Mouse (Mus musculus): Measurements from ENCODE around the gene Rsph3a. TPM values are rescaled to one million over a fixed set of nuclear protein-coding genes. Genes with fewer than 3 reads are reported as not detected.
"Not testable (repeated sequence)": the region's sequence is repeated elsewhere in the genome, so short reads cannot be mapped to it uniquely, and the experiment has no call there.

Gene Rsph3a
- polyA plus RNA-seq, 1 experiment: 27.1 TPM

DNA sequence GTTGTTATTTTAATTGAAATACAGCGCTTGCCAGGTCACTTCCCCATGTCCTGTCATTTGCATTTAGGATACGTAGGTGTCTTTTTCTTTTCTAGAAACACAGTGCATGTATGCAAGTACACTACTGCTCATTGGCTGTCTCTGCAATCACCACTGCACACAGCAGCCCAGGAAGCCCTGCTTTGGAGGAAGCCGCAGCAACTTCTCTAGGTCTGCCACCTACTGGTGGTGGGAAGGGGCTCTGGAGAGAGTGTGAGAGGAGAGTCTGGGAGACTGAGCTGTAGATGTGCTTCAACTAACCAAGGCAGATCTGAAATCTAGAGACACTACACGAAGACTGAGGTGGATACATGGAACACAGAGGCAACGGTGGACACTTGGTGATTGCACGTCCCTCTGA lies 77.3 kb downstream of the Rsph3a start:
- not testable (repeated sequence) for DNase-seq (ENCODE audit: low read depth in 1 of 2, low spot score in 2 of 2); H3K4me1 ChIP-seq (ENCODE audit: control insufficient read depth, insufficient read depth, insufficient read length); H3K4me3 ChIP-seq (ENCODE audit: extremely low read depth, insufficient read depth, insufficient read length); H3K36me3 ChIP-seq (ENCODE audit: control insufficient read depth, insufficient read depth, low read length); H3K27me3 ChIP-seq (ENCODE audit: control insufficient read depth, insufficient read depth, low read length); H3K27ac ChIP-seq (ENCODE audit: insufficient read depth, low read length)
- no CpG with 5 or more reads among the region's 6 CpGs for WGBS

DNA sequence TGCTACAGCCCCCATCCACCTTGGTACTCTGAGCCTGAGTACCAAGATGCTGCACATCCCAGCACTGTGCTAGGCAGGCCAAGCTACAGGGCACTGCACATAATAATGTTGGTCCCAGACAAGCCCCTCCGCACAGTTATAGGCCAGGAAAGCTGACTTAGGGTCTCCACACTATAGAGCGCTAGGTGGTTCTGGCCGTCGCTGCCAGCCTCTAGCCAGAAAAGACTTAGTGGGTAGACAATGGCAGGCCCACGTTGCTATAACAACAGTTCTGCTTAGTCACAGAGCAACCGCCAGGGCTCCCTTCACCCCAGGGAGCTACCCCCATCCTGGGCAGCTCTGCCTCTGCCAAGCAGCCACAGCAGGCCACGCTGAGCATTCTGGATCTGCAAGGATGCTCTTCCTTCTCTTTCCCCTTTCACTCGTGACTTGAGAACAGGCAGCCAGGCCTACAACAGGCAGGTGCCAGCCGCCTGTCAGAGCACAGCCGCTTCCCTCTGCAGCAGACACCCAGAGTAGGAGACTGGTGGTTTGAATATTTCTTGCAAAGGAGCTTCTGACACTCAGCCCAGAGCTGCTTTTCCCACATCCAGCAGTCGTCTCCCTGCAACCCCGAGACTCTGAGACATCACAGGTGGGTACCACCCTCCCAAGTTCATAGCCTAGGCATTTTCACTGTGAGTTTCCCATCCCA lies 82.2 kb downstream of the Rsph3a start:
- no CpG with 5 or more reads among the region's 12 CpGs for WGBS
- H3K4me3 ChIP-seq (ENCODE audit: extremely low read depth, insufficient read depth, insufficient read length); H3K27ac ChIP-seq (ENCODE audit: insufficient read depth, low read length); H3K4me1 ChIP-seq (ENCODE audit: control insufficient read depth, insufficient read depth, insufficient read length); H3K27me3 ChIP-seq (ENCODE audit: control insufficient read depth, insufficient read depth, low read length); H3K36me3 ChIP-seq (ENCODE audit: control insufficient read depth, insufficient read depth, low read length); DNase-seq (ENCODE audit: low read depth in 1 of 2, low spot score in 2 of 2): not testable (repeated sequence)

Other genes starting within 250 kb of the Rsph3a start
- 1.3 and 2.1 TPM in 2 replicates for gene Fndc1, start 118.3 kb upstream of the Rsph3a start, polyA plus RNA-seq (2012; rRNA removed)
- 14.6 and 16.8 TPM in 2 replicates for gene Tagap, start 19.6 kb upstream of the Rsph3a start, polyA plus RNA-seq (2012; rRNA removed)
- 3.0 and 5.2 TPM in 2 replicates for gene Gm49673, start 202.2 kb downstream of the Rsph3a start, polyA plus RNA-seq (2012; rRNA removed)
- 31.2 and 48.4 TPM in 2 replicates for gene Rnaset2a, start 202.5 kb downstream of the Rsph3a start, polyA plus RNA-seq (2012; rRNA removed)
- gene Fgfr1op, start 219.9 kb downstream of the Rsph3a start, polyA plus RNA-seq (2012; rRNA removed): 1.9 and 2.2 TPM in 2 replicates

Data from spleen, adult 2 months (tissue).